Mouse (Mus musculus): ENCODE results near the gene Klhl29. TPM values are rescaled to one million over a fixed set of nuclear protein-coding genes. Genes with fewer than 3 reads are reported as not detected.

Klhl29 gene
- polyA plus RNA-seq, 1 experiment = not detected

GRCm38 (mm10) chr12:5245207-5245597 is 130.3 kb downstream of the Klhl29 start:
- Histone ChIP-seq H3K36me3 (ENCODE audit: control insufficient read depth, insufficient read depth) (no peaks in the 10 kb centered on the region), H3K79me2 (ENCODE audit: control insufficient read depth, insufficient read depth) (no peaks in the 10 kb centered on the region), H3K27me3 (ENCODE audit: control insufficient read depth, insufficient read depth, insufficient read length) (no peaks in the 10 kb centered on the region), H3K4me3 (ENCODE audit: insufficient read depth, poor library complexity, severe bottlenecking) (no peak overlapping the region), H3K79me3 (ENCODE audit: low read depth) (no peaks in the 10 kb centered on the region), H3ac (ENCODE audit: control insufficient read depth, insufficient read length, low read depth) (no peak overlapping the region)
- TF ChIP-seq CEBPB (IDR thresholded peaks at IDR 0.05; ENCODE audit: low read depth) (no peak), MAX (IDR thresholded peaks at IDR 0.05) (no peak), MYOD1 (IDR thresholded peaks at IDR 0.05; ENCODE audit: control insufficient read depth, insufficient read length, low read depth) (no peak), MYOG (IDR thresholded peaks at IDR 0.05; ENCODE audit: control insufficient read depth, extremely low read depth, insufficient read length) (no peak), USF1 (IDR thresholded peaks at IDR 0.05; ENCODE audit: low read depth) (no peak), CTCF (IDR thresholded peaks at IDR 0.05; ENCODE audit: control insufficient read depth, insufficient read depth, insufficient read length) (no peak), FOSL1 (IDR thresholded peaks at IDR 0.05; ENCODE audit: insufficient read depth, low read length, poor library complexity, severe bottlenecking) (no peak)

GRCm38 (mm10) chr12:5244431-5245206 is 130.9 kb downstream of the Klhl29 start:
- Histone ChIP-seq H3K27me3 (ENCODE audit: control insufficient read depth, insufficient read depth, insufficient read length) (no peaks in the 10 kb centered on the region), H3ac (ENCODE audit: control insufficient read depth, insufficient read length, low read depth) (no peak overlapping the region), H3K36me3 (ENCODE audit: control insufficient read depth, insufficient read depth) (no peaks in the 10 kb centered on the region), H3K79me2 (ENCODE audit: control insufficient read depth, insufficient read depth) (no peaks in the 10 kb centered on the region), H3K4me3 (ENCODE audit: insufficient read depth, poor library complexity, severe bottlenecking) (no peak overlapping the region), H3K79me3 (ENCODE audit: low read depth) (no peaks in the 10 kb centered on the region)
- TF ChIP-seq USF1 (IDR thresholded peaks at IDR 0.05; ENCODE audit: low read depth) = no peak
- no peak for TF ChIP-seq CTCF (IDR thresholded peaks at IDR 0.05; ENCODE audit: control insufficient read depth, insufficient read depth, insufficient read length)
- no peak for TF ChIP-seq FOSL1 (IDR thresholded peaks at IDR 0.05; ENCODE audit: insufficient read depth, low read length, poor library complexity, severe bottlenecking)
- TF ChIP-seq CEBPB (IDR thresholded peaks at IDR 0.05; ENCODE audit: low read depth) = no peak
- no peak for TF ChIP-seq MYOD1 (IDR thresholded peaks at IDR 0.05; ENCODE audit: control insufficient read depth, insufficient read length, low read depth)
- no peak for TF ChIP-seq MYOG (IDR thresholded peaks at IDR 0.05; ENCODE audit: control insufficient read depth, extremely low read depth, insufficient read length)
- no peak for TF ChIP-seq MAX (IDR thresholded peaks at IDR 0.05)

GRCm38 (mm10) chr12:5243867-5244266 is 131.6 kb downstream of the Klhl29 start:
- no peak overlapping the region for H3ac ChIP-seq (ENCODE audit: control insufficient read depth, insufficient read length, low read depth)
- H3K27me3 ChIP-seq (ENCODE audit: control insufficient read depth, insufficient read depth, insufficient read length) = no peaks in the 10 kb centered on the region
- H3K79me3 ChIP-seq (ENCODE audit: low read depth) = no peaks in the 10 kb centered on the region
- no peaks in the 10 kb centered on the region for H3K36me3 ChIP-seq (ENCODE audit: control insufficient read depth, insufficient read depth)
- H3K79me2 ChIP-seq (ENCODE audit: control insufficient read depth, insufficient read depth) = no peaks in the 10 kb centered on the region
- H3K4me3 ChIP-seq (ENCODE audit: insufficient read depth, poor library complexity, severe bottlenecking) = no peak overlapping the region
- TF ChIP-seq USF1 (IDR thresholded peaks at IDR 0.05; ENCODE audit: low read depth) (no peak), MAX (IDR thresholded peaks at IDR 0.05) (no peak), CTCF (IDR thresholded peaks at IDR 0.05; ENCODE audit: control insufficient read depth, insufficient read depth, insufficient read length) (no peak), CEBPB (IDR thresholded peaks at IDR 0.05; ENCODE audit: low read depth) (no peak), FOSL1 (IDR thresholded peaks at IDR 0.05; ENCODE audit: insufficient read depth, low read length, poor library complexity, severe bottlenecking) (no peak), MYOD1 (IDR thresholded peaks at IDR 0.05; ENCODE audit: control insufficient read depth, insufficient read length, low read depth) (no peak), MYOG (IDR thresholded peaks at IDR 0.05; ENCODE audit: control insufficient read depth, extremely low read depth, insufficient read length) (no peak)

- Histone ChIP-seq H3K27me3 (ENCODE audit: control insufficient read depth, insufficient read depth, insufficient read length) (no peaks in the 10 kb centered on the region), H3K79me2 (ENCODE audit: control insufficient read depth, insufficient read depth) (no peaks in the 10 kb centered on the region), H3K79me3 (ENCODE audit: low read depth) (no peaks in the 10 kb centered on the region), H3K4me3 (ENCODE audit: insufficient read depth, poor library complexity, severe bottlenecking) (no peak overlapping the region), H3K36me3 (ENCODE audit: control insufficient read depth, insufficient read depth) (no peaks in the 10 kb centered on the region), H3ac (ENCODE audit: control insufficient read depth, insufficient read length, low read depth) (no peak overlapping the region)
- TF ChIP-seq CEBPB (IDR thresholded peaks at IDR 0.05; ENCODE audit: low read depth) = no peak
Observed at GRCm38 (mm10) chr12:5243449-5243848, 132.0 kb downstream of the Klhl29 start.

GRCm38 (mm10) chr12:5242551-5243330 is 132.7 kb downstream of the Klhl29 start:
- TF ChIP-seq CTCF (IDR thresholded peaks at IDR 0.05; ENCODE audit: control insufficient read depth, insufficient read depth, insufficient read length) (no peak), MYOG (IDR thresholded peaks at IDR 0.05; ENCODE audit: control insufficient read depth, extremely low read depth, insufficient read length) (no peak), USF1 (IDR thresholded peaks at IDR 0.05; ENCODE audit: low read depth) (no peak), FOSL1 (IDR thresholded peaks at IDR 0.05; ENCODE audit: insufficient read depth, low read length, poor library complexity, severe bottlenecking) (no peak), CEBPB (IDR thresholded peaks at IDR 0.05; ENCODE audit: low read depth) (no peak), MAX (IDR thresholded peaks at IDR 0.05) (no peak), MYOD1 (IDR thresholded peaks at IDR 0.05; ENCODE audit: control insufficient read depth, insufficient read length, low read depth) (no peak)
- H3K27me3 ChIP-seq (ENCODE audit: control insufficient read depth, insufficient read depth, insufficient read length) = no peaks in the 10 kb centered on the region
- no peaks in the 10 kb centered on the region for H3K79me3 ChIP-seq (ENCODE audit: low read depth)
- H3K36me3 ChIP-seq (ENCODE audit: control insufficient read depth, insufficient read depth) = no peaks in the 10 kb centered on the region
- no peaks in the 10 kb centered on the region for H3K79me2 ChIP-seq (ENCODE audit: control insufficient read depth, insufficient read depth)
- no peak overlapping the region for H3ac ChIP-seq (ENCODE audit: control insufficient read depth, insufficient read length, low read depth)
- no peak overlapping the region for H3K4me3 ChIP-seq (ENCODE audit: insufficient read depth, poor library complexity, severe bottlenecking)

Data from C2C12 (cell line).